Mouse (Mus musculus): ENCODE results near the gene Cfap99. TPM values are rescaled to one million over a fixed set of nuclear protein-coding genes. Genes with fewer than 3 reads are reported as not detected.

Cfap99 gene
- total RNA-seq, 2 experiments from 2014 or later, result not detected

Other genes starting within 250 kb of the Cfap99 start
- 1 to 10 TPM; 3.3 to 3.4 TPM for gene Poln, start 119.2 kb upstream of the Cfap99 start, total RNA-seq (2021)
- 1 to 10 TPM; 3.4 to 3.9 TPM for gene Haus3, start 119.1 kb upstream of the Cfap99 start, total RNA-seq (2021)
- 10 to 100 TPM; 72.6 to 89.1 TPM for gene Mxd4, start 100.9 kb upstream of the Cfap99 start, total RNA-seq (2021)
- gene Zfyve28, start 151 bp upstream of the Cfap99 start, total RNA-seq (2021), result under 1 TPM; 0.36 to 0.60 TPM
- gene Rnf4, start 47.7 kb downstream of the Cfap99 start, total RNA-seq (2021), result 10 to 100 TPM; 27.1 to 29.1 TPM
- 10 to 100 TPM; 24.3 to 29.7 TPM for gene Fam193a, start 81.3 kb downstream of the Cfap99 start, total RNA-seq (2021)
- gene Tnip2, start 225.4 kb downstream of the Cfap99 start, total RNA-seq (2021), result 1 to 10 TPM; 6.3 to 7.2 TPM
- gene Sh3bp2, start 237.2 kb downstream of the Cfap99 start, total RNA-seq (2021), result 1 to 10 TPM; 1.7 to 3.3 TPM